Mouse (Mus musculus) B cell, adult 67 days (primary cell): ENCODE measurements around the gene 4933412E24Rik. TPM values are rescaled to one million over a fixed set of nuclear protein-coding genes. Genes with fewer than 3 reads are reported as not detected.

ENCODE experiments used
- total RNA-seq, 2 experiments: library from RNA; stranded (reverse); gene quantifications; 4 replicates each; pipeline ENCODE4 v1.2.4; 2023

4933412E24Rik gene
- not detected for total RNA-seq

DNA sequence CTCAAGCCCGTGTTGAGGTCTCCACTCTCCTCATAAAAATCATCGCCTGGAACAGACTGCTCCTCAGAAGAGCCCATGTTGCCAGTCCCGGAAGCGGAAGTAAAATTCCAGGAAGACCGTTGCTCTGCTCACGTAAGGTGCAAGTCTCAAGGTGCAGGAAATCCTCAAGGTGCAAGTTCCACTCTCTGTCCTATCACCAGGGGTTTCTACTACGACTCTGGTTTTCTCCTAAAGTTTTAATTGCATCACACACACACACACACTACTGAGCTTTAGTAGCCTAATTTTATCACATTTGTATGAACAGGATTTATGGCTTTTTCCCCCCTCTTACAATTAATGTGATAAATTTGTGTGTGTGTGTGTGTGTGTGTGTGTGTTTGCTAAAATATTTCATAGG, at the start of gene 4933412E24Rik:
TSS of gene 4933412E24Rik (minus strand) at position 101 of the 400 bp plus-strand sequence.

